Mouse (Mus musculus) CH12.LX (cell line): ENCODE data around the gene Bub3.

Source experiments
- CHD1 ChIP-seq: IDR thresholded peaks from 2 replicates; pipeline ENCODE4 v1.6.1; 2012; ENCODE audit warnings: low read depth, low read length, improper control_type of control experiment, inconsistent platforms
- CTCF ChIP-seq, 2 experiments: IDR thresholded peaks in 1 of 2; conservative IDR thresholded peaks in 1 of 2; 2 replicates each; pipeline ENCODE4 v1.5.1; 2011 to 2012; ENCODE audit warnings: low read depth in 2 of 2, low read length in 2 of 2, improper control_type of control experiment in 1 of 2, inconsistent platforms in 1 of 2, mild to moderate bottlenecking in 1 of 2, moderate library complexity in 1 of 2
- E2F4 ChIP-seq: IDR thresholded peaks from 2 replicates; pipeline ENCODE4 v1.6.1; 2011; ENCODE audit warnings: low read depth, low read length, improper control_type of control experiment; ENCODE audit not compliant: insufficient replicate concordance
- ELF1 ChIP-seq: IDR thresholded peaks from 2 replicates; pipeline ENCODE4 v1.6.1; 2014; ENCODE audit warnings: low read depth, mild to moderate bottlenecking, inconsistent platforms, low read length, improper control_type of control experiment
- EP300 ChIP-seq: IDR thresholded peaks from 2 replicates; pipeline ENCODE4 v1.6.1; 2011; ENCODE audit warnings: low read length, improper control_type of control experiment
- GABPA ChIP-seq: IDR thresholded peaks from 2 replicates; pipeline ENCODE4 v1.6.1; 2012; ENCODE audit warnings: low read depth, low read length, improper control_type of control experiment, inconsistent platforms; ENCODE audit not compliant: insufficient replicate concordance
- KAT2A ChIP-seq: IDR thresholded peaks from 2 replicates; pipeline ENCODE4 v1.6.1; 2012; ENCODE audit warnings: low read length, improper control_type of control experiment, inconsistent platforms; ENCODE audit not compliant: insufficient replicate concordance
- MAZ ChIP-seq: IDR thresholded peaks from 2 replicates; pipeline ENCODE4 v1.6.1; 2012; ENCODE audit warnings: low read depth, mild to moderate bottlenecking, inconsistent platforms, low read length, improper control_type of control experiment, moderate library complexity
- MYC ChIP-seq: IDR thresholded peaks from 2 replicates; pipeline ENCODE4 v1.6.1; 2011; ENCODE audit warnings: low read depth, mild to moderate bottlenecking, improper control_type of control experiment, low read length
- POLR2A ChIP-seq: IDR thresholded peaks from 2 replicates; pipeline ENCODE4 v1.6.1; 2011; ENCODE audit warnings: low read depth, mild to moderate bottlenecking, improper control_type of control experiment, low read length
- POLR2AphosphoS2 ChIP-seq: IDR thresholded peaks from 2 replicates; pipeline ENCODE4 v1.6.1; 2011; ENCODE audit warnings: low read depth, low read length, improper control_type of control experiment
- SIN3A ChIP-seq: IDR thresholded peaks from 2 replicates; pipeline ENCODE4 v1.6.1; 2012; ENCODE audit warnings: low read length, improper control_type of control experiment, inconsistent platforms
- USF1 ChIP-seq: IDR thresholded peaks from 2 replicates; pipeline ENCODE4 v1.6.1; 2014; ENCODE audit warnings: low read depth, mild to moderate bottlenecking, inconsistent platforms, low read length, improper control_type of control experiment
- ZMIZ1 ChIP-seq: IDR thresholded peaks from 2 replicates; pipeline ENCODE4 v1.6.1; 2012; ENCODE audit warnings: low read depth, mild to moderate bottlenecking, inconsistent platforms, low read length, improper control_type of control experiment

DNA sequence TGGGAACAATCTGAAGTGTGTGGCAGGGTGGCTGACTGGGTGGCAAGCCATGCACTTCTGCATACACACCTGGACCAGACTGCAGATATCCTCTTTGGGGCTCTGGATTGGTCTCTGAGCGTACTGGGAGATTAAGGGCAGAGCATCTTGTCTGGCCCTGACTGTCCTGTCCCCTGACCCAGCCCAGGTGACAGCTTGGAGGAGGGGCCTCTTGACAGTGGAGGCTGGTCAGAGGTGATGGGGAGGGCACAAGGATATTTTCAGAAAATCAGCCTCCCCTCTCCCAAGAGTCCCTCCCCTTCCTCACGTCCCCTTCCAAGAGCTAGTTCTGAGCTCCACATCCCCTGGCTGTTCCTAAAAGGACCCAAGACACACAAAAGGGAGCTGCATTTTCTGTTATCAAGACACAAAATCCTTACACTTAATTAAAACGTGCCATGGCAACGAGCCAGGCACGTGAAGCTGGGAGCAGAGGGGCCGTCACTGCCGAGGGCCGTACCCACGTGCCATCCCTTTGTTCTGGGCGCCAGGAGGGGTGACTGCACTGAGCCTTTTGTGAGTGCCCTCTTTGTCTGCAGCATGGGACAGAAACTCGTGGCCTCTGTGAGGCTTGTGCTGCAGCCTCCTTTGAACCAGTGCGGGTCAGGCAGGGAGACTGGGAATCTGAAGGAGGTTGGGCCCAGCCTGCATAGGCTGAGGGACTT is 37.9 kb downstream of the Bub3 start:
- no peak for TF ChIP-seq ZMIZ1
- no peak for TF ChIP-seq KAT2A
- no peak for TF ChIP-seq EP300
- TF ChIP-seq CTCF (conservative IDR thresholded peaks at IDR 0.05 in 1 of 2, IDR thresholded peaks at IDR 0.05 in 1 of 2; ENCODE audit: low read depth in 2 of 2, low read length in 2 of 2): no peak
- no peak for TF ChIP-seq E2F4
- no peak for TF ChIP-seq MYC
- TF ChIP-seq POLR2A: no peak
- no peak for TF ChIP-seq CHD1
- TF ChIP-seq GABPA: no peak
- no peak for TF ChIP-seq SIN3A
- TF ChIP-seq USF1: no peak
- TF ChIP-seq MAZ: no peak
- TF ChIP-seq POLR2AphosphoS2: no peak
- TF ChIP-seq ELF1: no peak
